Mouse (Mus musculus) lung, embryonic 16.5 days (tissue): ENCODE results near the gene Rbm38. TPM values are rescaled to one million over a fixed set of nuclear protein-coding genes. Genes with fewer than 3 reads are reported as not detected.
A peak's percentile ranks its signal among the peaks of the same experiment; 100 is the strongest.

Source experiments
- ATAC-seq: fragments of 200-750 bp; cut with Nextera tagmentation; 2 replicates; pipeline ENCODE4 v1.8.0; 2017; ENCODE audit warnings: low read depth, mild to moderate bottlenecking, moderate library complexity
- H3K27ac ChIP-seq: fragments of 300-500 bp; sonication (generic); 2 replicates; pipeline ENCODE4 v1.5.1; 2014; ENCODE audit warnings: mild to moderate bottlenecking, control low read depth, low read length
- H3K27me3 ChIP-seq: fragments of 300-500 bp; sonication (generic); 2 replicates; pipeline ENCODE4 v1.6.1; 2014; ENCODE audit warnings: low read depth, low read length, mixed read lengths; ENCODE audit not compliant: control insufficient read depth, insufficient read depth
- H3K36me3 ChIP-seq: fragments of 300-500 bp; sonication (generic); 2 replicates; pipeline ENCODE4 v1.6.1; 2014; ENCODE audit warnings: low read length; ENCODE audit not compliant: control insufficient read depth, insufficient read depth
- H3K4me1 ChIP-seq: fragments of 300-500 bp; sonication (generic); replicated peaks from 2 replicates; pipeline ENCODE4 v1.6.1; 2014; ENCODE audit warnings: low read length, mixed read lengths; ENCODE audit not compliant: control insufficient read depth, insufficient read depth
- H3K4me2 ChIP-seq: fragments of 300-500 bp; sonication (generic); 2 replicates; pipeline ENCODE4 v1.6.1; 2014; ENCODE audit warnings: low read depth, low read length, control low read depth
- H3K4me3 ChIP-seq: fragments of 300-500 bp; sonication (generic); 2 replicates; pipeline ENCODE4 v1.5.1; 2014; ENCODE audit warnings: mild to moderate bottlenecking, low read length, control low read depth
- H3K9ac ChIP-seq: fragments of 300-500 bp; sonication (generic); 2 replicates; pipeline ENCODE4 v1.6.1; 2014; ENCODE audit warnings: low read length, control low read depth
- H3K9me3 ChIP-seq: fragments of 300-500 bp; sonication (generic); 2 replicates; pipeline ENCODE4 v1.6.1; 2016; ENCODE audit warnings: low read length; ENCODE audit not compliant: control insufficient read depth
- WGBS: fragments of 180-500 bp; shearing (Covaris S2); extraction: QIAGEN DNeasy Blood & Tissue Kit; methylation state at CpG from one replicate; pipeline ENCODE4 v1.1.7; 2014; 5-methylcytosine and 5-hydroxymethylcytosine counted together
- polyA plus RNA-seq: library from polyadenylated mRNA; unstranded; fragments of >200 nt; fragmentation: Nextera tagmentation; extraction: Ambion mirVana; gene quantifications from 2 replicates; pipeline ENCODE4 v1.2.1, GENCODE M21; 2015

Rbm38 gene
- polyA plus RNA-seq, 1 experiment from 2014 or later = 30.8 TPM

- no peaks in the 10 kb centered on the region for H3K9me3 ChIP-seq
- H3K4me2 ChIP-seq = no peak overlapping the region
- 64% methylated on average over 5 of the region's 5 CpGs for WGBS
- H3K4me3 ChIP-seq = no peak overlapping the region
- no peaks in the 10 kb centered on the region for H3K36me3 ChIP-seq
- no peak overlapping the region for H3K9ac ChIP-seq
- no peak for ATAC-seq
- H3K27ac ChIP-seq = no peak overlapping the region
- no peaks in the 10 kb centered on the region; the same call in 1 of the 2 replicates for H3K4me1 ChIP-seq
- no peaks in the 10 kb centered on the region for H3K27me3 ChIP-seq
Observed at GRCm38 (mm10) chr2:173047471-173047870, 27.2 kb downstream of the Rbm38 start.

DNA sequence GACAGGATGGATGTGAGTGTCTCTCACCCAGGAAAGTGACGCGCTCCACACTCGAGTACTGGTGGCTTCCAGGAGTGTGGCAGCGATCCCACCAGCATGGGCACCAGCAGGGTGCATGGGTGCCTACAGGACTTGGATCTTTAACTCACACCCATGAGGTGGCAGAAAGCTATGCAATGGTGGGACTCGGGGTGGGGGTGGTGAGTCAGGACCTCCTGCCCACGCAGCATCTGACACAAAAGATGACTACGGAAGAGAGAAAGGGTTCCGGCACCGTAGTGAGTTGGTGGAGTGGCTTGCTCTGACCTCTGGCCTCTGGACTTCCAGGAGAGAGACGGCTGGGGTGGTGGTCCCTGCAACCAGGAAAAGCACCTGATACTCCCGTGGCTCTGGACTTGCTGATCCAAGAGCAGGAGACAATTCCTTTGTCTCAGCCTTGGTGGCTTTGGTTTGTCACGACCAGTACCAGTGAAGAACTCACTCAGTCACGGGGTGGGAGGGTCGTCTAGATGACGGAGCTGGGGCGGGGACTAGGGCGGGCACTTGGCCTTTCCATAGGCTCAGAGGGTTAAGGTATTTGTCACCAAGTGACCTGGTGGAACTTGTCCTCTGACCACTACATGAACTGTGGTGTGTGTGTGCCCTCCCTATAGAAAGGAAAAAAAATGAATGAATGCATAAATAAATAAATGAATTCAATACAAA, 27.9 kb downstream of the Rbm38 start:
- Histone ChIP-seq H3K4me3 (no peak overlapping the region), H3K4me1 (no peaks in the 10 kb centered on the region; the same call in 1 of the 2 replicates), H3K9ac (no peak overlapping the region), H3K9me3 (no peaks in the 10 kb centered on the region), H3K27me3 (no peaks in the 10 kb centered on the region), H3K4me2 (no peak overlapping the region), H3K27ac (no peak overlapping the region), H3K36me3 (no peaks in the 10 kb centered on the region)
- 51% methylated on average over 17 of the region's 17 CpGs for WGBS
- ATAC-seq = no peak

GRCm38 (mm10) chr2:173049231-173049630, 28.9 kb downstream of the Rbm38 start:
- no peak overlapping the region for H3K9ac ChIP-seq
- H3K27ac ChIP-seq = no peak overlapping the region
- no peaks in the 10 kb centered on the region; the same call in 1 of the 2 replicates for H3K4me1 ChIP-seq
- ATAC-seq = no peak
- no peaks in the 10 kb centered on the region for H3K36me3 ChIP-seq
- H3K4me2 ChIP-seq = no peak overlapping the region
- H3K4me3 ChIP-seq = no peak overlapping the region
- H3K27me3 ChIP-seq = no peaks in the 10 kb centered on the region
- no peaks in the 10 kb centered on the region for H3K9me3 ChIP-seq
- 80% methylated on average over 3 of the region's 3 CpGs for WGBS

GRCm38 (mm10) chr2:173049817-173050216, 29.5 kb downstream of the Rbm38 start:
- no peaks in the 10 kb centered on the region; the same call in 1 of the 2 replicates for H3K4me1 ChIP-seq
- WGBS = 46% methylated on average over 6 of the region's 6 CpGs
- H3K36me3 ChIP-seq = no peaks in the 10 kb centered on the region
- H3K4me2 ChIP-seq = no peak overlapping the region
- H3K27me3 ChIP-seq = no peaks in the 10 kb centered on the region
- no peaks in the 10 kb centered on the region for H3K9me3 ChIP-seq
- no peak overlapping the region for H3K27ac ChIP-seq
- no peak overlapping the region for H3K4me3 ChIP-seq
- ATAC-seq = no peak
- no peak overlapping the region for H3K9ac ChIP-seq

DNA sequence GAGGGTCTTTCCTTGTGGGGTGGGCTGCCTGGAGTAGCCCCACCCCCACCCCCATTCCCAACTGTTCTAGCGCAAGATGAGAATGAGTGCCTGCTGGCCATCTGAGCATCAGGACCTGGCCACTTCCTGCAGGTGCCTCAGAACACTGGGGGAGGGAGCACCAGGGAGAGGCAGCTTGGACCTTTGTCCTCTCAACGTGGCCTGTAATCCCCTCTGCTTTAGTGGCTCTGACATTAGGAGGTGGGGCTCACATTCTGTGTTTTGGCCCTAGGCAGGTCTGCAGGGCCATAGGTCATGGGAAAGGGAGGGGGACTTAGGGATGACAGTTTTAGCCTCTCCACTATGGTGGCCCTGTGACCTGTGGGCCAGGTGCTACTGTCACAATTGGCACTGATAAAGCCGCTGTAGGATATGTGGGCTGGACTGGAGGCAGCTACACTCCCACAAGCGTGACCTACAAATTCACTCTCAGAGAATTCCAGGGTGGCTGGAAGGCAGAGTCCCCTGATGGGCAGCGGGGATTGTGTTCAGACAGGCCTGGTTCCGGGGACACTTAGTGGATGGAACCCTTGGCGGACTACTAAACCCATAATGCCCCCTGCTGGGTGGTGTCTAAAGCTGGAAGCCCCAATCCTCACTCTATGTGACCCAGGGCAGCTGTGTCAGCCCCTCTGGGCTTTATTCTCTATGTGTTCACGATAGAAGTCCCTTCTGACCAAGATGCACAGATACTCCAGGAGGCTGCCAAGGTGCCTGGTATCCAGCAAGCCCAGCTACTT, 30.5 kb downstream of the Rbm38 start:
- Histone ChIP-seq H3K4me2 (no peak overlapping the region), H3K9me3 (no peaks in the 10 kb centered on the region), H3K27me3 (no peaks in the 10 kb centered on the region), H3K4me1 (no peaks in the 10 kb centered on the region; the same call in 1 of the 2 replicates), H3K27ac (no peak overlapping the region), H3K36me3 (no peaks in the 10 kb centered on the region), H3K4me3 (no peak overlapping the region), H3K9ac (0 out of 2 replicates have a peak overlapping the region, but pooled peaks have one; percentile 11)
- 47% methylated on average over 8 of the region's 8 CpGs for WGBS
- ATAC-seq = no peak

- 89% methylated on average over 8 of the region's 8 CpGs for WGBS
- no peak for ATAC-seq
- Histone ChIP-seq H3K9me3 (no peaks in the 10 kb centered on the region), H3K9ac (no peak overlapping the region), H3K27ac (no peak overlapping the region), H3K4me3 (no peak overlapping the region), H3K36me3 (no peaks in the 10 kb centered on the region), H3K4me2 (no peak overlapping the region), H3K4me1 (no peaks in the 10 kb centered on the region; the same call in 1 of the 2 replicates), H3K27me3 (no peaks in the 10 kb centered on the region)
Observed at GRCm38 (mm10) chr2:173052881-173053280, 32.6 kb downstream of the Rbm38 start.

- 63% methylated on average over 6 of the region's 6 CpGs for WGBS
- Histone ChIP-seq H3K27me3 (no peaks in the 10 kb centered on the region), H3K36me3 (no peaks in the 10 kb centered on the region), H3K9me3 (no peaks in the 10 kb centered on the region), H3K4me1 (no peaks in the 10 kb centered on the region; the same call in 1 of the 2 replicates), H3K4me2 (no peak overlapping the region), H3K27ac (no peak overlapping the region), H3K9ac (no peak overlapping the region), H3K4me3 (no peak overlapping the region)
- no peak for ATAC-seq
Observed at GRCm38 (mm10) chr2:173053846-173054245, 33.5 kb downstream of the Rbm38 start.

DNA sequence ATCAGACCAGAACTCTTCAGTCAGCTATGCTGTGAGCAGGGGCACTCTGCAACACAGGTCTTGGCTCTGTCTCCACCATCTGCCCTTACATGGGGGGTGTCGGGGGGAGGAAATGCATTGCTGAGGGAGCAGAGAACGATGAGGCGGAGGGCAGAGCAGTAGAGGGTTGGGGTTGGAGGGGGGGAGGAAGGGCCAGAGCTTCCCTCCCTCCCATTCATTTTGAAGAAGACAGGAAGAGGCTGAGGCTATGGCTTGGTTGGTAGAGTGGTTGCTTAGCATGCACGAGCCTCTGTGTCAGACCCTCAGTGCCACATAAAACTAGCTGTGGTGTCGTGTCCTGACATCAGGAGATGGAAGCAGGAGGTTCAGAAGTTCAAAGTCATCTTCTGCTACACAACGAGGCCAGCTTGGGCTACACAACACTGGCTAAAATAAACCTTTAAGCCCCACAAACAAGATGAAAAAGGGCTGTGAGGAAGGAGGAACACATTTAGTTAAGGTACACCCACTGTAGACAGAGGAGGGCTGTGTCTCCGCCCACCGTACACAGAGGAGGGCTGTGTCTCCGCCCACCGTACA, 36.1 kb downstream of the Rbm38 start:
- H3K4me2 ChIP-seq = no peak overlapping the region
- WGBS = 60% methylated on average over 10 of the region's 10 CpGs
- H3K4me3 ChIP-seq = no peak overlapping the region
- no peak overlapping the region for H3K9ac ChIP-seq
- no peak for ATAC-seq
- no peak overlapping the region for H3K27ac ChIP-seq
- H3K36me3 ChIP-seq = no peaks in the 10 kb centered on the region
- no peaks in the 10 kb centered on the region for H3K9me3 ChIP-seq
- H3K4me1 ChIP-seq = peaks cover 6% of the 10 kb centered on the region; the same call in 1 of the 2 replicates
- no peaks in the 10 kb centered on the region for H3K27me3 ChIP-seq

- Histone ChIP-seq H3K4me2 (no peak overlapping the region), H3K27me3 (no peaks in the 10 kb centered on the region), H3K9ac (no peak overlapping the region), H3K9me3 (no peaks in the 10 kb centered on the region), H3K4me3 (no peak overlapping the region), H3K4me1 (peaks cover 8% of the 10 kb centered on the region; the same call in 1 of the 2 replicates), H3K36me3 (no peaks in the 10 kb centered on the region), H3K27ac (no peak overlapping the region)
- WGBS = 59% methylated on average over 11 of the region's 11 CpGs
- ATAC-seq = no peak; the same call in 1 of the 2 replicates
Observed at GRCm38 (mm10) chr2:173056882-173057315, 36.6 kb downstream of the Rbm38 start.
